Mouse (Mus musculus): Measurements from ENCODE around the gene C1ql4.
"Not testable (repeated sequence)": the region's sequence is repeated elsewhere in the genome, so short reads cannot be mapped to it uniquely, and the experiment has no call there.

DNA sequence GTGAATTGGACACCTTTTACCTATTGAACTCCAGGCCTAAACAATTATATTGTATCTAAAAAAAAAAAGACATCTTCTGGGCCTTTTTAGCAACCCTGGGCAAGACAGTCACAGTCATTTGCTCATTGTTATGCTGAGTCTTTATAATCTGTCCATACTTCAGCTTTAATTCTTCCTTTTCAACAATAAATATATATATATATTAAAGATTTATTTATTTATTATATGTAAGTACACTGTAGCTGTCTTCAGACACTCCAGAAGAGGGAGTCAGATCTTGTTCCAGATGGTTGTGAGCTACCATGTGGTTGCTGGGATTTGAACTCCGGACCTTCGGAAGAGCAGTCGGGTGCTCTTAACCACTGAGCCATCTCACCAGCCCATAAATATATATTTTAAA is 11.6 kb downstream of the C1ql4 start:
- not testable (repeated sequence) for TF ChIP-seq POLR2A, CTCF (IDR thresholded peaks at IDR 0.05; ENCODE audit: extremely low read depth, insufficient read depth, low read length)

Measured in cortical plate, adult 2 months (tissue).